Mouse (Mus musculus): Measurements from ENCODE around the gene Kbtbd12.

GRCm38 (mm10) chr6:88502030-88502970 lies 135.4 kb downstream of the Kbtbd12 start:
- no peak for TF ChIP-seq POLR2A (IDR thresholded peaks at IDR 0.05; ENCODE audit: extremely low read depth, insufficient read depth, low read length)
- no peak for TF ChIP-seq CTCF (IDR thresholded peaks at IDR 0.05; ENCODE audit: low read depth, low read length)

All from liver, adult 2 months (tissue).